Mouse (Mus musculus) lung, embryonic 16.5 days (tissue): Measurements from ENCODE around the gene Slc38a3. TPM values are rescaled to one million over a fixed set of nuclear protein-coding genes. Genes with fewer than 3 reads are reported as not detected.

Source experiments
- ATAC-seq: fragments of 200-750 bp; cut with Nextera tagmentation; 2 replicates; pipeline ENCODE4 v1.8.0; 2017; ENCODE audit warnings: low read depth, mild to moderate bottlenecking, moderate library complexity
- H3K27ac ChIP-seq: fragments of 300-500 bp; sonication (generic); 2 replicates; pipeline ENCODE4 v1.5.1; 2014; ENCODE audit warnings: mild to moderate bottlenecking, control low read depth, low read length
- H3K27me3 ChIP-seq: fragments of 300-500 bp; sonication (generic); 2 replicates; pipeline ENCODE4 v1.6.1; 2014; ENCODE audit warnings: low read depth, low read length, mixed read lengths; ENCODE audit not compliant: control insufficient read depth, insufficient read depth
- H3K36me3 ChIP-seq: fragments of 300-500 bp; sonication (generic); 2 replicates; pipeline ENCODE4 v1.6.1; 2014; ENCODE audit warnings: low read length; ENCODE audit not compliant: control insufficient read depth, insufficient read depth
- H3K4me1 ChIP-seq: fragments of 300-500 bp; sonication (generic); replicated peaks from 2 replicates; pipeline ENCODE4 v1.6.1; 2014; ENCODE audit warnings: low read length, mixed read lengths; ENCODE audit not compliant: control insufficient read depth, insufficient read depth
- H3K4me2 ChIP-seq: fragments of 300-500 bp; sonication (generic); 2 replicates; pipeline ENCODE4 v1.6.1; 2014; ENCODE audit warnings: low read depth, low read length, control low read depth
- H3K4me3 ChIP-seq: fragments of 300-500 bp; sonication (generic); 2 replicates; pipeline ENCODE4 v1.5.1; 2014; ENCODE audit warnings: mild to moderate bottlenecking, low read length, control low read depth
- H3K9ac ChIP-seq: fragments of 300-500 bp; sonication (generic); 2 replicates; pipeline ENCODE4 v1.6.1; 2014; ENCODE audit warnings: low read length, control low read depth
- H3K9me3 ChIP-seq: fragments of 300-500 bp; sonication (generic); 2 replicates; pipeline ENCODE4 v1.6.1; 2016; ENCODE audit warnings: low read length; ENCODE audit not compliant: control insufficient read depth
- WGBS: fragments of 180-500 bp; shearing (Covaris S2); extraction: QIAGEN DNeasy Blood & Tissue Kit; methylation state at CpG from one replicate; pipeline ENCODE4 v1.1.7; 2014; 5-methylcytosine and 5-hydroxymethylcytosine counted together
- polyA plus RNA-seq: library from polyadenylated mRNA; unstranded; fragments of >200 nt; fragmentation: Nextera tagmentation; extraction: Ambion mirVana; gene quantifications from 2 replicates; pipeline ENCODE4 v1.2.1, GENCODE M21; 2015

The Slc38a3 gene
- 4.5 and 5.4 TPM in 2 replicates for polyA plus RNA-seq

- Histone ChIP-seq H3K4me1 (peaks cover 20% of the 10 kb centered on the region), H3K4me2 (no peak within 1 kb of the TSS), H3K27me3 (peaks cover 15% of the 10 kb centered on the region), H3K9ac (no peak within 1 kb of the TSS), H3K27ac (no peak within 1 kb of the TSS), H3K36me3 (no peaks in the 10 kb centered on the region), H3K9me3 (no peaks in the 10 kb centered on the region), H3K4me3 (no peak within 1 kb of the TSS)
- ATAC-seq, result no peak
- 82% methylated on average over 9 of the region's 9 CpGs for WGBS
Measured at GRCm38 (mm10) chr9:107669480-107669945, at the start of gene Slc38a3. Slc38a3 (minus strand) TSS chr9:107669530.

GRCm38 (mm10) chr9:107716951-107717350 is 47.6 kb upstream of the Slc38a3 start:
- no peaks in the 10 kb centered on the region for H3K36me3 ChIP-seq
- 33% methylated on average over 6 of the region's 6 CpGs for WGBS
- H3K4me1 ChIP-seq, result peaks cover 30% of the 10 kb centered on the region
- H3K27ac ChIP-seq, result no peak overlapping the region
- no peak overlapping the region for H3K4me2 ChIP-seq
- peak; percentile 26; the same call in 1 of the 2 replicates for ATAC-seq
- 0 out of 2 replicates have a peak overlapping the region, but pooled peaks have one; percentile 1 for H3K9ac ChIP-seq
- H3K4me3 ChIP-seq, result no peak overlapping the region
- H3K9me3 ChIP-seq, result no peaks in the 10 kb centered on the region
- no peaks in the 10 kb centered on the region for H3K27me3 ChIP-seq

GRCm38 (mm10) chr9:107715632-107716031 is 46.3 kb upstream of the Slc38a3 start:
- no peak for ATAC-seq
- peaks cover 27% of the 10 kb centered on the region for H3K4me1 ChIP-seq
- H3K27ac ChIP-seq, result no peak overlapping the region
- no peak overlapping the region for H3K4me3 ChIP-seq
- no peak overlapping the region for H3K4me2 ChIP-seq
- no peak overlapping the region for H3K9ac ChIP-seq
- no peaks in the 10 kb centered on the region for H3K9me3 ChIP-seq
- WGBS, result 83% methylated on average over 2 of the region's 2 CpGs
- H3K27me3 ChIP-seq, result no peaks in the 10 kb centered on the region; the same call in 1 of the 2 replicates
- no peaks in the 10 kb centered on the region for H3K36me3 ChIP-seq

GRCm38 (mm10) chr9:107714221-107714952 is 45.1 kb upstream of the Slc38a3 start:
- peak; percentile 27 for ATAC-seq
- 15% methylated on average over 12 of the region's 12 CpGs for WGBS
- Histone ChIP-seq H3K36me3 (no peaks in the 10 kb centered on the region), H3K9me3 (no peaks in the 10 kb centered on the region), H3K4me3 (no peak overlapping the region), H3K4me1 (peaks cover 34% of the 10 kb centered on the region), H3K9ac (0 out of 2 replicates have a peak overlapping the region, but pooled peaks have one; percentile 33), H3K4me2 (peak overlapping the region; percentile 26), H3K27me3 (no peaks in the 10 kb centered on the region; the same call in 1 of the 2 replicates), H3K27ac (peak overlapping the region; percentile 77)

- Histone ChIP-seq H3K4me1 (peaks cover 55% of the 10 kb centered on the region), H3K36me3 (no peaks in the 10 kb centered on the region), H3K27ac (peak within 1 kb of the TSS; percentile 91), H3K27me3 (no peaks in the 10 kb centered on the region; the same call in 1 of the 2 replicates), H3K9ac (peak within 1 kb of the TSS; percentile 87), H3K4me3 (peak within 1 kb of the TSS; percentile 69), H3K9me3 (no peaks in the 10 kb centered on the region), H3K4me2 (peak within 1 kb of the TSS; percentile 93)
- ATAC-seq, result peak; percentile 83
- WGBS, result 2% methylated on average over 60 of the region's 86 CpGs
Measured at GRCm38 (mm10) chr9:107709697-107710483, 40.6 kb upstream of the Slc38a3 start, which contains the start of gene Sema3f. Sema3f (minus strand) TSS chr9:107710475.

GRCm38 (mm10) chr9:107709096-107709696 is 39.9 kb upstream of the Slc38a3 start:
- Histone ChIP-seq H3K27ac (peak overlapping the region; percentile 91), H3K4me3 (peak overlapping the region; percentile 69), H3K36me3 (no peaks in the 10 kb centered on the region), H3K4me1 (peaks cover 54% of the 10 kb centered on the region), H3K27me3 (no peaks in the 10 kb centered on the region; the same call in 1 of the 2 replicates), H3K4me2 (peak overlapping the region; percentile 93), H3K9ac (peak overlapping the region; percentile 87), H3K9me3 (no peaks in the 10 kb centered on the region)
- ATAC-seq, result peak; percentile 3
- WGBS, result under 1% methylated on average over 50 of the region's 55 CpGs

- no peaks in the 10 kb centered on the region for H3K9me3 ChIP-seq
- H3K27ac ChIP-seq, result peak overlapping the region; percentile 71
- no peaks in the 10 kb centered on the region for H3K36me3 ChIP-seq
- peak overlapping the region; percentile 93 for H3K4me2 ChIP-seq
- peak overlapping the region; percentile 87 for H3K9ac ChIP-seq
- WGBS, result 3% methylated on average over 21 of the region's 21 CpGs
- peak overlapping the region; percentile 69 for H3K4me3 ChIP-seq
- no peak for ATAC-seq
- H3K27me3 ChIP-seq, result no peaks in the 10 kb centered on the region; the same call in 1 of the 2 replicates
- peaks cover 55% of the 10 kb centered on the region for H3K4me1 ChIP-seq
Measured at GRCm38 (mm10) chr9:107708439-107709095, 39.2 kb upstream of the Slc38a3 start.

GRCm38 (mm10) chr9:107707701-107708438 is 38.5 kb upstream of the Slc38a3 start:
- H3K4me1 ChIP-seq, result peaks cover 60% of the 10 kb centered on the region
- peak; percentile 15; the same call in 1 of the 2 replicates for ATAC-seq
- peak overlapping the region; percentile 93 for H3K4me2 ChIP-seq
- peak overlapping the region; percentile 87 for H3K9ac ChIP-seq
- H3K36me3 ChIP-seq, result no peaks in the 10 kb centered on the region
- H3K27ac ChIP-seq, result peak overlapping the region; percentile 71
- peak overlapping the region; percentile 69 for H3K4me3 ChIP-seq
- H3K27me3 ChIP-seq, result no peaks in the 10 kb centered on the region; the same call in 1 of the 2 replicates
- H3K9me3 ChIP-seq, result no peaks in the 10 kb centered on the region
- 2% methylated on average over 17 of the region's 17 CpGs for WGBS
